Mouse (Mus musculus) intestine, embryonic 14.5 days (tissue): ENCODE results near the gene Abcb8. TPM values are rescaled to one million over a fixed set of nuclear protein-coding genes. Genes with fewer than 3 reads are reported as not detected.

Experiments
- ATAC-seq: fragments of 200-750 bp; cut with Nextera tagmentation; replicated peaks from 2 replicates; pipeline ENCODE4 v1.8.0; 2017; ENCODE audit warnings: low read depth, moderate number of reproducible peaks, moderate TSS enrichment, moderate library complexity; ENCODE audit not compliant: low FRiP score, low TSS enrichment
- DNase-seq: peaks from one replicate; pipeline ENCODE4 v3.0.0-alpha.2; 2018; ENCODE audit warnings: low spot score
- H3K27ac ChIP-seq: fragments of 300-500 bp; sonication (generic); 2 replicates; pipeline ENCODE4 v1.5.1; 2014; ENCODE audit warnings: low read depth, mild to moderate bottlenecking, control low read depth
- H3K27me3 ChIP-seq: fragments of 300-500 bp; sonication (generic); replicated peaks from 2 replicates; pipeline ENCODE4 v1.6.1; 2014; ENCODE audit warnings: low read length, control low read depth; ENCODE audit not compliant: control insufficient read depth, insufficient read depth
- H3K36me3 ChIP-seq: fragments of 300-500 bp; sonication (generic); 2 replicates; pipeline ENCODE4 v1.6.1; 2014; ENCODE audit warnings: low read length, control low read depth; ENCODE audit not compliant: control insufficient read depth, insufficient read depth
- H3K4me1 ChIP-seq: fragments of 300-500 bp; sonication (generic); replicated peaks from 2 replicates; pipeline ENCODE4 v1.6.1; 2014; ENCODE audit warnings: low read length, control low read depth, mixed read lengths; ENCODE audit not compliant: control insufficient read depth, insufficient read depth
- H3K4me2 ChIP-seq: fragments of 300-500 bp; sonication (generic); 2 replicates; pipeline ENCODE4 v1.6.1; 2014; ENCODE audit warnings: low read length
- H3K4me3 ChIP-seq: fragments of 300-500 bp; sonication (generic); 2 replicates; pipeline ENCODE4 v1.5.1; 2014; ENCODE audit warnings: low read depth, low read length, control low read depth, mixed read lengths
- H3K9ac ChIP-seq: fragments of 300-500 bp; sonication (generic); 2 replicates; pipeline ENCODE4 v1.6.1; 2014; ENCODE audit warnings: mild to moderate bottlenecking, low read length
- H3K9me3 ChIP-seq: fragments of 300-500 bp; sonication (generic); 2 replicates; pipeline ENCODE4 v1.6.1; 2016; ENCODE audit warnings: low read length, control low read depth; ENCODE audit not compliant: control insufficient read depth
- WGBS: fragments of 180-500 bp; shearing (Covaris S2); extraction: QIAGEN DNeasy Blood & Tissue Kit; methylation state at CpG from one replicate; pipeline ENCODE4 v1.1.7; 2014; 5-methylcytosine and 5-hydroxymethylcytosine counted together
- polyA plus RNA-seq: library from polyadenylated mRNA; unstranded; fragments of >200 nt; fragmentation: Nextera tagmentation; extraction: Ambion mirVana; gene quantifications from 2 replicates; pipeline ENCODE4 v1.2.1, GENCODE M21; 2014

Gene Abcb8
- polyA plus RNA-seq, 1 experiment from 2014 or later, result 56.4 TPM

DNA sequence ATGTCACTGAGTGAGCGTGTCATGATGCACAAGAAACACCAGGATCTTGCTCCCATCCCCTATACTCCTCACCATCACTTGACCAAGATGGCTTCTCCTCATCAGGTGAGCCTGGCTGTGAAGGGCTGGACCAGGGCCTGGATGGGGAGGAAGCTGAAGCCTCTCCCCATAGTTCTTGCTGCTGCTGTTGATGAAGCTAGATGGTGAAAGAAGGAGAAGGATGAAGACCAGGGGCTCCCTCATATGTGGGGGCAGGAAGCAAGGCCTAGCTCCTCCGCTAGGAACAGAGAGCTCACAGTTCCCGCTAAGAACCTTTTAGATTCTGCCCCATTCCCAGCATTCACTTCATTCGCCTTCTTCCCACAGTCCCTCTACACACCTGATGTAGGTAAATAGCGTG lies 8.1 kb upstream of the Abcb8 start:
- Histone ChIP-seq H3K4me1 (peaks cover 23% of the 10 kb centered on the region; the same call in 1 of the 2 replicates), H3K9ac (no peak overlapping the region), H3K9me3 (no peaks in the 10 kb centered on the region), H3K4me2 (no peak overlapping the region), H3K27ac (no peak overlapping the region), H3K36me3 (no peaks in the 10 kb centered on the region), H3K27me3 (peaks cover 17% of the 10 kb centered on the region; the same call in 1 of the 2 replicates), H3K4me3 (no peak overlapping the region)
- DNase-seq, result no peak
- WGBS, result 92% methylated on average over 5 of the region's 5 CpGs
- no peak for ATAC-seq

DNA sequence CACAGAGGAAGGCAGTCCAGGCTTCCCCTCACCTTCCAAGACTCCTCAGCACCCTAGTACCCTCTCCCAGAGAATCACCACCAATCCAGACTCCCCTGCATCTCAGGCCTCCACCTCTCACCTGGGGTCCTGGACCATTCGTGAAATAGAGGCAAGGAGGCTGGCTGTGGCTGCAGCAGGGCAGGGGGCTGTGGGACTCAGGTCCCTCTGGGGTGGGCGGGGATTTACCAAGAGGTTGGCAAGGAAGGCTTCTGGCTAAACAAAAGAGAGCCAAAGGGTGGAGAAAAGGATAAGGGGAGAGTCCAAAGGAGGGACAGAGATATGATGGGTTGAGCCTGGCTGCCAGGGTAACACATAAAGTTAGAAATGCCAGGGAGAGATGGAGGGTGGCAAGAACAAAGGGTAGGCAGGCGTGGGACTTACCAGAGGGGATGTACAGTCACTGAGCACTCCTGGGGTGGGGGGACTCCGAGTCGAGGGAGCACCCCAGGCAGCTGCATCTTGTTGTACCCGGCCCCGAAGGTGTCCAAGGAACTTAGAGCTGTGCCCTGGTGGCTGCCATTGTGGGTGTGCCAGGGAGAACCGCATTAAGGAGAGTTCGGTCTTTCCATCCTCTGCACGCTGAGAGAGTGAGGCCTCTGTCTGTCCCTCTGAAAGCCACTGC lies 7.4 kb upstream of the Abcb8 start:
- peaks cover 23% of the 10 kb centered on the region; the same call in 1 of the 2 replicates for H3K4me1 ChIP-seq
- H3K27me3 ChIP-seq, result peaks cover 19% of the 10 kb centered on the region; the same call in 1 of the 2 replicates
- H3K9ac ChIP-seq, result no peak overlapping the region
- H3K4me3 ChIP-seq, result no peak overlapping the region
- WGBS, result 89% methylated on average over 10 of the region's 10 CpGs
- DNase-seq (no peak), ATAC-seq (no peak)
- H3K4me2 ChIP-seq, result no peak overlapping the region
- no peaks in the 10 kb centered on the region for H3K9me3 ChIP-seq
- no peaks in the 10 kb centered on the region for H3K36me3 ChIP-seq
- no peak overlapping the region for H3K27ac ChIP-seq

DNA sequence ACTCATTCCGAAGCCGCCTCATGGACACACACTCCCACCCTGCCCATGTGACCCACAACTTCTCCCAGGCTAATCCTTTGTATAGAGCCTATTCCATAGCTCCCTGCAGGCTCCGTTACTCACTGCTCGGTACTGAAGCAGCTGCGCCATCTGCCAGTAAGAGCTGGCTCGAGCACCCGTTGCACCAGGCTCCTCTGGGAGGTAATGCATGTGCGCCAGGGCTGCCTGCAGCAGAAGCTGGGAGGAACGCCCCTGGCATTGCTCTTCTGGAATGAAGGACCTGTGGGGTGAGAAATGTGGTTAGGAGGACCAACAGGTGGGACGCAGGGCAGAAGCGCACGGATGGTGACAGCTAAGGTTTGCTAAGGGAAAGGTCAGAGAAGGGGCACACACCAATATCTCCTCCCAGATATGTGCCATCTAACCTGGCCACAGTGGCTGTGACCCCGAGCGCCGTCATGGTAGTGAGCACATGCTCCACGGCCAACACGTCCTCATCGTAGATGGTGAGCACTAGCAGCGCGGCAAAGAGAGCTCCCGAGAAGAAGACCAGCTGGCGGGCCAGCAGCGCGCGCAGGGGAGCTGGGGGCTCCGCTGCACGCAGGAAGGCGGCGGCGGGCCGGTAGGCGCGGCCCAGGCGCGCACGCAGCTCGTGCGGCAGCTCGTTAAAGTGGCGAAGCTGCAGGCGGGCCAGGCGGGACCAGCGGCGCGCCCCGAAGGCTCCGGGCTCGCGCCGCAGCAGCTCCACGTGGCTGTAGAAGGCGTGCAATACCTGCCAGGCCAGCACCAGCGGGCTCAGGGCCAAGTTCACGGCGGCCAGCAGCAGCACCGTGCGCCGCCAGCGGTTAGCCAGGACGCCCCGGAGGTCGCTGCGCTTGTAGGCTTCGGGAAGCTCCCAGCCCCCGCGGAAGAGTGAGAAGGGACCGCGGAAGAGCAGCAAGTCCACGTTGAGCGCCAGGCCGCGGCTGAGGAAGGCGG lies 5.9 kb upstream of the Abcb8 start:
- H3K27ac ChIP-seq, result no peak overlapping the region
- under 1% methylated on average over 73 of the region's 73 CpGs for WGBS

DNA sequence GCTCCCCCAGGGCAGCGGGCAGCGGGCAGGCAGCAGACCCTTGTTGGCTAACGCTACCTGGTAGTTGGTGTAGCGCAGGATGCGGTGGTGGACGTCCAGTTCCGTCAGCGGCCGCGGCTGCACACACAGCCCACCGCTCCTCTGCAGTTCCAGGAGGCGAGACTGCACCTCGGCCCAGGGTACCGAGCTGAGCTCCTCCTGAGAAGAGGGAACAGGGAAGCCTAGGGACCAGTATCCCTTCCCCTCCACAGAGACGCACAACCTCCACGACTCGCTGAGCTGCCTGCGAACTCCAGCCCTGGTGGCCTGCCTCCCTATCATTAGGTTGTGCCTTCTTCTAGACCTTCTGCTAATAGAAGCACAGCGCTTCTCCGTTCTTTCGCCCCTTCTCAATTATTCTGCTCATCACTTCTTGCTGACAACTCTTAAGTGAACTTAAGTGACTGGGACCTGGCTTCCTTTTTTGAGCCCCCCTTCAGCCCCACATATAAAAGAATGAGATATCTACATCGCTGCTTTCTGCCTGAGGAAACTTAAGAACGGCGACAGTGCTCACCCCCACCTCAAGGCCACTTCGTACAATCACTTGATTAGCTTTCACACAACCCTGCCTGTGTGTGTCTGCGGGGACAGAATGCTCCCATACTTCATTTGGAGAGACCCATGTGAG lies 5.1 kb upstream of the Abcb8 start:
- H3K27ac ChIP-seq, result no peak overlapping the region
- H3K4me3 ChIP-seq, result peak overlapping the region; percentile 44
- H3K36me3 ChIP-seq, result no peaks in the 10 kb centered on the region
- ATAC-seq (no peak), DNase-seq (no peak)
- H3K4me2 ChIP-seq, result peak overlapping the region; percentile 96
- H3K4me1 ChIP-seq, result peaks cover 18% of the 10 kb centered on the region; the same call in 1 of the 2 replicates
- peaks cover 19% of the 10 kb centered on the region; the same call in 1 of the 2 replicates for H3K27me3 ChIP-seq
- 27% methylated on average over 24 of the region's 26 CpGs for WGBS
- H3K9ac ChIP-seq, result peak overlapping the region; percentile 51
- no peaks in the 10 kb centered on the region for H3K9me3 ChIP-seq

More for the DNA sequence above, 5.9 kb upstream of the Abcb8 start:
- ATAC-seq (peak; percentile 32; the same call in 1 of the 2 replicates), DNase-seq (peak; percentile 82)
- H3K27me3 ChIP-seq, result peaks cover 19% of the 10 kb centered on the region; the same call in 1 of the 2 replicates
- peak overlapping the region; percentile 96 for H3K4me2 ChIP-seq
- H3K9ac ChIP-seq, result peak overlapping the region; percentile 51
- H3K9me3 ChIP-seq, result no peaks in the 10 kb centered on the region
- H3K36me3 ChIP-seq, result no peaks in the 10 kb centered on the region
- peaks cover 23% of the 10 kb centered on the region; the same call in 1 of the 2 replicates for H3K4me1 ChIP-seq
- H3K4me3 ChIP-seq, result peak overlapping the region; percentile 44

DNA sequence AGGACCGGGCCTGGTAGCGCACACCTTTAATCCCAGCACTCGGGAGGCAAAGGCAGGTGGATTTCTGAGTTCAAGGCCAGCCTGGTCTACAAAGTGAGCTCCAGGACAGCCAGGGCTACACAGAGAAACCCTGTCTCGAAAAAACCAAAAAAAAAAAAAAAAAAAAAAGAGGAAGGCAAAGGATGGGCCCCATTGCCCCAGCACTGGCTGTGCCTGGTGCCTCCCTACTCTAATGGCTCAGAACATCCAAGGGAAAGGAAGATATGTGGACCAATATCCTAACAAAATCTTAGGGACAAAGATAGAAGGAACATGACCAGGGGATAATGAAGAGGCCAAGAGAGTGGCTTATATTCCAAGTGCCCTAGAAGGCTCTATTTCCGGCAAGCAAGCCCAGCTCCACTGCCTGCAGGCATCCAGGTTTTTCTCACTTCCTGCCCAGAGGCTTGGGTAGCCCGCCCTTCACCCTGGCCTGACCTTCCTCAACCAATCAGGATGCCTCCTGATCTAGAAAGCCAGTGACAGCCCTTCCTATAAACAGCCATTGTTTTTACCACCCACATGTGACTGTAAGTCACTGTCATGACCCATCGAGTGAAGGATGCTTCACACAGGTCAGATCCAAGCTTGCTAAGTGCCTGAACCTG lies 4.3 kb upstream of the Abcb8 start:
- Histone ChIP-seq H3K36me3 (no peaks in the 10 kb centered on the region), H3K4me2 (no peak overlapping the region), H3K4me1 (peaks cover 19% of the 10 kb centered on the region), H3K9me3 (no peaks in the 10 kb centered on the region), H3K4me3 (no peak overlapping the region), H3K27ac (no peak overlapping the region), H3K9ac (no peak overlapping the region), H3K27me3 (peaks cover 19% of the 10 kb centered on the region; the same call in 1 of the 2 replicates)
- WGBS, result 58% methylated on average over 6 of the region's 7 CpGs
- DNase-seq (no peak), ATAC-seq (no peak)

DNA sequence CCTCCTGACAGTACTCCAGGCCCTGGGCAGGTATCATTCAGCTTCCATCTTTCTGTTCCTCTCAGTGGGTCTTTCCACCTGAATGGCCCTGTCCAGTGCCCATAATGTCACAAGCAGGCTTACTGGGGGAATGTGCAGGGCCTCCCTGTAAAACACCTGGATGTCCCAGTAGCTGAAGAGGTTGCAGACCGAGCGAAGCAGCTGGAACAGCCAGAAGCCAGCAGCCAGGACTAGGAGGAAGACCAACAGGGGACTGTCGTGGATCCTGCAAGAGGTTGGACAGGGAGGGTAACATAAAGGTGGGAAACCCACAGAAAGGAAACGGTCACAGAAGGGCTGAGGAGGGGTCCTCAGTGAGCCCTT lies 3.8 kb upstream of the Abcb8 start:
- DNase-seq (no peak), ATAC-seq (no peak)
- 73% methylated on average over 4 of the region's 4 CpGs for WGBS
- Histone ChIP-seq H3K27me3 (peaks cover 19% of the 10 kb centered on the region; the same call in 1 of the 2 replicates), H3K9ac (no peak overlapping the region), H3K36me3 (no peaks in the 10 kb centered on the region), H3K4me1 (peaks cover 19% of the 10 kb centered on the region), H3K4me2 (no peak overlapping the region), H3K9me3 (no peaks in the 10 kb centered on the region), H3K27ac (no peak overlapping the region), H3K4me3 (no peak overlapping the region)

DNA sequence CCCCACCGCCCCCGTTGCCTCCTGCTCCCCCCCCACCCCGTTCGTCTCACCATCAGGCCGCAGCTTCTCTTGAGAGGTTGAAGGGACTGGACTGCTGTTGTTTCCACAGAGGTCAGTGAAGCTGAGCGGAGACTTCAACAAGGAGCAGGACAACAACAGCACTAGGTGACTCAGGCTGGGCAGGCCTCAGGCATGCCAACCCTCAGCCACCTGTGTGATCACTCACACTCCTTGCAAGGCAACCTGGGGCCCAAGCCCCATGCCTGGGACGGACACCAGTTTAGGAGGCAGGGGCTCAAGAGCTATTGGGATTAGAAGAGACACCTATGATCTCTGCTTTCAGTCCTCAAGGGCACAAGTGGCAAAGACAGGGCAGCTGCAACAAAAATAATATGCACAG lies 1.6 kb upstream of the Abcb8 start, which contains the start of gene Atg9b:
Atg9b (minus strand) TSS at position 280 of the 400 bp plus-strand sequence.
- Histone ChIP-seq H3K9ac (no peak within 1 kb of the TSS), H3K9me3 (no peaks in the 10 kb centered on the region), H3K27me3 (0 out of 2 replicates have a peak, but pooled peaks cover 8% of the 10 kb centered on the region), H3K4me1 (peaks cover 22% of the 10 kb centered on the region), H3K27ac (no peak within 1 kb of the TSS), H3K4me2 (no peak within 1 kb of the TSS), H3K4me3 (no peak within 1 kb of the TSS), H3K36me3 (no peaks in the 10 kb centered on the region)
- 81% methylated on average over 7 of the region's 7 CpGs for WGBS
- ATAC-seq (no peak), DNase-seq (no peak)

DNA sequence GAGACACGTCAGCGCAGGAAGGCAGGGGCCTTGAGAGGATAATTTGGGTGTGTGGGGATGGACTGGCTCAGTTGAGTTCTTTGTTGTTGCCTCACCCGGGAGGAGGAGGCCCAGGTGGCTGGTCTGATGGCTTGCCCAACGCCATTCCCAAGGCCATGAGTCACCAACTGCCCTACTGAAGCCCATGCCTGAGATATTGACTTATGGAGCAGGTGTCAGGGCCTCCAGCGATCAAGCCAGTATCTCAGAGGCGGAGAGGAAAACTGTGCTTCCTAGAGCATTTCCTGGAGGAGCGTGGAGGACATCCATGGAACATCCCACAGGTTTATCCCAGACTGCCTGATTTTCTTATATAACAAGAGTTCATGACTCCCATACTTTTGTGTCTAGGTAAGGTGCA lies 739 bp upstream of the Abcb8 start:
- Histone ChIP-seq H3K9ac (no peak overlapping the region), H3K4me1 (peaks cover 17% of the 10 kb centered on the region), H3K9me3 (no peaks in the 10 kb centered on the region), H3K4me3 (no peak overlapping the region), H3K4me2 (no peak overlapping the region), H3K27me3 (0 out of 2 replicates have a peak, but pooled peaks cover 2% of the 10 kb centered on the region), H3K36me3 (no peaks in the 10 kb centered on the region), H3K27ac (no peak overlapping the region)
- ATAC-seq (no peak), DNase-seq (no peak)
- 75% methylated on average over 7 of the region's 7 CpGs for WGBS
